Mouse (Mus musculus) activated CD4-positive, CD25-positive, alpha-beta regulatory T cell, adult 9 weeks (primary cell): Measurements from ENCODE around the gene Man1a2. TPM values are rescaled to one million over a fixed set of nuclear protein-coding genes. Genes with fewer than 3 reads are reported as not detected.

ENCODE experiments used
- polyA plus RNA-seq: library from polyadenylated mRNA; unstranded; fragments of 100-300 nt; shearing (Covaris generic); gene quantifications from one replicate; pipeline ENCODE4 v1.2.1, GENCODE M21; 2017

The Man1a2 gene
- polyA plus RNA-seq: 41.1 TPM

DNA sequence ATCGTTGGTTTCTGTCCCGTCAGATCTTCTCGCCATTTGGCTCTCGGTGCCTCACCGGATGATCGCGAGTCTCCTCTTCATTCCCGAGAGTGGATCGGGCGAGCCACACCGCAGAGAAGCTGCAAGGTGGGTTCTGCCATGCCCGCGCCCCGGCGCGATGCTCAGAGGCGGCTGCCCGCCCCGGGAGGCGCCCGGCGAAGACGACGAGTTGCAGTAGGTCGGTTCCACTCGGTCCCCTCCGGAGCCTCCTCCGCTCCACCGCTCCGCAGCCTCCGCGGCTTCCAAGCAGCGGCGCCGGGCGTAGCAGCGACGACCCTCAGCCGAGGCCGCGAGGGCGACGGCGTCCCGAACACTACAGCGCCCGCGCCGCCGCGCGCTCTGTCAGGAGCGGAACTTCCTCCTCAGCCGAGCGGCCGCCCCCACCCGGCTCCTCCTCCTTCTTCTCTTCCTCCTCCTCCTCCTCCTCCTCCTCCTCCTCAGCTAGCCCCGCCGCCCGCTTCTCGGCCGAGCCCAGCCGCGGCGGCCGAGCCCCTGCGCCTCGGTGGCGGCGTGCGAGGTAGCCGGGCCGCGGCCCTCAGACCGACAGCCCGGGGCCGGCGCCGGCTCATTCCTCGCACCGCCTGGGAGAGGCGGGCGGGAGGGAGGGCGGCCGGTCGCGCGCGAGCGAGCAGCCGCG is at the start of gene Man1a2:
Gene Man1a2, minus strand, starts transcription at position 417 of the 676 bp plus-strand sequence.

Other genes with a start within 250 kb of the Man1a2 start
- gene Tent5c, start 196.2 kb downstream of the Man1a2 start, polyA plus RNA-seq: 77.0 TPM
- gene Vtcn1, start 140.0 kb upstream of the Man1a2 start, polyA plus RNA-seq: not detected
- 1.5 TPM for gene Trim45, start 236.7 kb upstream of the Man1a2 start, polyA plus RNA-seq